Mouse (Mus musculus) WW6 (cell line): Measurements from ENCODE around the gene Adra2c.
A peak's percentile ranks its signal among the peaks of the same experiment; 100 is the strongest.

Experiments used
- DNase-seq: peaks from one replicate; pipeline ENCODE4 v3.0.0-alpha.2; 2013; ENCODE audit warnings: low read depth, low spot score

The Adra2c gene

GRCm38 (mm10) chr5:35278019-35278418 lies at the start of gene Adra2c:
Adra2c (plus strand) TSS chr5:35278319.
- no peak for DNase-seq

- DNase-seq = no peak
These were observed 45.0 kb upstream of the Adra2c start for GRCm38 (mm10) chr5:35233142-35233541.

- no peak for DNase-seq
These were observed 40.4 kb upstream of the Adra2c start for GRCm38 (mm10) chr5:35237757-35238156.

DNA sequence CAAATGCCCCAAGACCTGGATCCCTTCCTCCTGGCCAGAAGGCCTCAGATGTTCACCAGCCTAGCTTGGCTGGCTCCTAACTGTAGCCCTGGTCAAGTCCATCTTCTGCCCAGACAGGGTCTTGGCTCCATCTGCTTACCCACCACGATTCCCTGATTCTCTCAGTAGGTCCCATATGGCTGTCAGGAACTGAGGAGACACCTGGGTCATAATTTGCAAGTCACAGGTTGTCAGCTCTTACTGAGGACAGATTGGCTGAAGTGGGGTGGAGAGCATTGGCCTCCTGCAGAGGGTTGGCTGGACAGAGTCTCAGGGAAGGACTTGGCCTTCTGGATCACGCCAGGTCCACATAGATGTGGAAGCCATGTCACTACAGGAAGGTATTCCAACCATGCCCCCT lies 39.5 kb upstream of the Adra2c start:
- DNase-seq = no peak

DNA sequence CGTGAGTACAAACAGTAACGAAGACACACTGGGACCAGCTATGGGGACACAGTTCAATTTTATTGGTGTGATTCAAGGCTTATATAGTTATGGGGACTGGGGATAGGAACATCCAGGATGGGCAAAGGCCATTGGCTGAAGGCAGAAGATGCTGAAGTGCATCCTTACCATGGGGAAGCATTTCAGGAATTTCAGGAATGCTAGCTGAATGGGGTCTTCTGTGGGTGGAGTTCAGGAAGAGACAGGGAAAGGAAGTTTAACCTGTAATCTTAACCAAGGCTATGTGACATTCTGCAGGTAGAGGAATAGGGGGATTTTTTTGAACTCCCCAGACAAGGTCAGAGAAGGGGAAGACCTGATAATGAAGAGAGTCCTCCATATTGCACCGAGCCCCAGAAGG lies 36.6 kb upstream of the Adra2c start:
- no peak for DNase-seq

- no peak for DNase-seq
These were observed 33.9 kb upstream of the Adra2c start for GRCm38 (mm10) chr5:35244204-35244603.

GRCm38 (mm10) chr5:35245555-35246273 lies 32.4 kb upstream of the Adra2c start:
- DNase-seq = no peak

DNA sequence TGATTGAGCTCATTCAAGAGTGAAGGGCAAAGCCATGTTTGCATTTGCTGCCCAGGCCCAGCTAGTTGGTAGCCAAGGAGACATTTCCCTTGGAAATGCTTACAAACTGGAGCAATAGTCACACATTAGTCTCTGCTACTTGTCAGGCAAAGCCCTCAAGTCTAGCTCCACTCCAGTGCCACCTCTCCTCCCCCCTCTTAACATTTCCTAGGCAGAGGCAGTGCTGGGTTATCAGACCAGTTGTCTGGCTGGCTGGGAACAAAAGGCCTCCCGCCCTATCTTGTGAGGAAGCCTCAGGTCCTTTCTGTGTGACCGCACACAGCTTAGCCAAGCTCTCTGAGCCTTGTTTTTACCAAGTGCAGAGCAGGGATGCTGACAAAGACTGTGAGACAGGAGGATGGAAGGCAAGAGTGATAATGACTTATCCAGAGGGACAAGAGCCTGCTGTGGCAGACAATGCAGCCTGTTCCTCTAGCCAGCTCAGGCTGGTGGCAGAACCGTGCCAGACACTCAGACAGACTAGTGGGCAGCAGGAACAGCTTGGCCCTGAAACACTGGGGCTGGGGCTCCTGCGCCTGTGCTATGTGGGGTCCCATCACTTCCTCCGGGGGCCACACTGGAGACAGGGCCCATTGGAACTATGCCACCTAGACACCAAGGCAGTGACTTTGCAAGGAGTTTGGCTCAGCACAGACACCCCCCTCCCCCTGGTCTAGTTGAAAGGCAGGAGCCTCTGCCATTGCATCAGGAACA lies 23.0 kb upstream of the Adra2c start:
- DNase-seq = no peak

- no peak for DNase-seq
These were observed 14.4 kb upstream of the Adra2c start for GRCm38 (mm10) chr5:35263716-35264115.

DNA sequence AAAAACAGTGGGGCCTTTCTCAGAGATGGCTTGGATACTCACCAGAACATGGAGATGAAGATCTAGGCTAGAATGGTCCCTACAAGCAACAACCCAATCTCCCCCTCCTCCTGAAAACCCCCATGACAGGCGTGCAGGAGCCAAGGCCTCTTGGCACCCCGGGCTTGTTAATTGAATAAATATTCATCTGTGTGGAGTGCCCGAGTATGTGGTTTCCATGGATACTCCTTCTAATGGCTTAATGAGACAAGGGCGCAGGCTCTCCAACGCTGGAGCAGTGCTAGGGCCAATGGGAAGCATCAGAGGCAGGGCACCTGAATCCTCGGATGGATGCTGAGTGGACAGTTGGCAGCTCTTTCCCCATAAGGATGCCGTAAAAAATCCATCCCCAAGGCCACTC lies 10.6 kb upstream of the Adra2c start:
- DNase-seq = no peak

GRCm38 (mm10) chr5:35275356-35275755 lies 2.8 kb upstream of the Adra2c start:
- DNase-seq = no peak

GRCm38 (mm10) chr5:35278741-35279695 lies 899 bp downstream of the Adra2c start:
- peak; percentile 54 for DNase-seq

DNA sequence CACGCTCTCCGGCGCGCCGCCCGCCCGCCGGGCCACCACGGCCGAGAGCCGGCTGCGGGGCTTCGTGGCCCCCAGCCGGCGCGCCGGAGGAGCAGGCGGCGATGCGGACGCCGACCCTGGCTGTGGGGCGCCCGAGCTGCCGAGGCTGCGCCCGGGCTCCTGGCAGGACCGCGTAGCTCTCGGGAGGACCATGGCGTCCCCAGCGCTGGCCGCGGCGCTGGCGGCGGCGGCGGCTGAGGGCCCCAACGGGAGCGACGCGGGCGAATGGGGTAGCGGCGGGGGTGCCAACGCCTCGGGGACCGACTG lies 1.5 kb downstream of the Adra2c start:
- no peak for DNase-seq

GRCm38 (mm10) chr5:35280002-35280782 lies 2.1 kb downstream of the Adra2c start:
- DNase-seq = peak; percentile 38

DNA sequence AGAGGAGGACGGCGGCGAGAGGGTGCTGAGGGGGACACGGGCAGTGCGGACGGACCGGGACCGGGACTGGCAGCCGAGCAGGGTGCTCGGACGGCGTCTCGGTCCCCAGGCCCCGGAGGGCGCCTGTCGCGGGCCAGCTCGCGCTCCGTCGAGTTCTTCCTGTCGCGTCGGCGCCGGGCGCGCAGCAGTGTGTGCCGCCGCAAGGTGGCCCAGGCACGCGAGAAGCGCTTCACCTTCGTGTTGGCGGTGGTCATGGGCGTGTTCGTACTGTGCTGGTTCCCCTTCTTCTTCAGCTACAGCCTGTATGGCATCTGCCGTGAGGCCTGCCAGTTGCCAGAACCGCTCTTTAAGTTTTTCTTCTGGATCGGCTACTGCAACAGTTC lies 2.7 kb downstream of the Adra2c start:
- DNase-seq = peak; percentile 31

GRCm38 (mm10) chr5:35285281-35285680 lies 7.2 kb downstream of the Adra2c start:
- DNase-seq = no peak

DNA sequence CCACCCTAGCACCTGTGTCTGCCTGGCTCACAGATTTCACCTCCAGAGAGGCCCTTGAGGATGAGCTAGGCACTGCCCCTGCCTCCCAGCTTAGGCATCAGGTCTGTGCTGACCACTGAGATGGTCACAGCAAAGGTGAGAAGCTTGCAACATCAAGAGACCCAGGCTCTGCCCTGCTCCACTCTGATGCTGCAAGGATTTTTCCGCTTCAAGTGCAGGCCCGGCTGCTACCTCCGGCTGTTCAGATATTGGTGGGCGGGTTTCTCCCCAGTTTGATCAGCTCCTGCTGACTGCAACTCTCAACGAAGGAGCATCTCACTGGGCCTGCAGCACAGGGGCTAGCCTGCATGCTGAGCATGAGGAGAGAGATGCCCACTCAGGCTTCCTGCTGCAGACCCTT lies 8.1 kb downstream of the Adra2c start:
- DNase-seq = no peak

GRCm38 (mm10) chr5:35299621-35300020 lies 21.5 kb downstream of the Adra2c start:
- DNase-seq = no peak

DNA sequence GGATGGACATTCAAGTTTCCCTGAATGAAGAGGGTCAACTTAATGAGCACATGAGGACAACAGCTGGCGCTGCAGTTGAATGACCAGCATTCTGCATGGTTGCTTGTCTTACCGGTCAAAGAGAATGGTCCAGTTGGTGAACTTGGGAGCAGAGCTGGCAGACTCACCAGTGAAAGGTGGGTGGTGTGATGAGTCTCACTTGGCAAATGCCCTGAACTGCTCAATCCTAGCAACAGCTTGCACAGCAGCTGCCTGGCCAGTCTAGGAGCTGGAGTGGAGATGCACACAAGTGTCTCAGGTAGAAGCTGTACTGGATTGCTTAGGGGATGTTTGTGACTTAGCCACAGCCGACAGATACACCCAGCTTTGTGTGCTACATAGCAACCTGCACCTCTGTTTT lies 26.1 kb downstream of the Adra2c start:
- DNase-seq = no peak

DNA sequence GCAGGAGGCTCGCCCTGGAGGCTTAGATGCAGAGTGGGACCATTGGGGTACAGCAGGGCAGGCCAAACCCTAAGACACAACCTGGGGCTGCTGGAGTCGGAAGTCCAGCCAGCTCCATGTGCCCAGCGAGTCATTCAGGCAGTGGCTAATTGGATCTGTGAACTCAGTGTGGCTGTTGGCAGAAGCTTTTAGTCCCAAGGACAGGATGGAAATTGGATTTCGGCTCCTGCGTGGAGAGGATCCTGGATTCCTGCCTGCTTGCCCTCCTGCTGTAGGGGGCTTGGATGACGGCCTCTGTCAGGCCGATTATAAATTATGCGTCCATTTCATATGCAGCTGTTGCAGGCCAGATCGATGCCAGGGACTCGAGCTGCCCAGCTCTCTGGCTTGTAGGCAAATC lies 27.2 kb downstream of the Adra2c start:
- no peak for DNase-seq

- DNase-seq = no peak
These were observed 28.6 kb downstream of the Adra2c start for GRCm38 (mm10) chr5:35306692-35307091.

DNA sequence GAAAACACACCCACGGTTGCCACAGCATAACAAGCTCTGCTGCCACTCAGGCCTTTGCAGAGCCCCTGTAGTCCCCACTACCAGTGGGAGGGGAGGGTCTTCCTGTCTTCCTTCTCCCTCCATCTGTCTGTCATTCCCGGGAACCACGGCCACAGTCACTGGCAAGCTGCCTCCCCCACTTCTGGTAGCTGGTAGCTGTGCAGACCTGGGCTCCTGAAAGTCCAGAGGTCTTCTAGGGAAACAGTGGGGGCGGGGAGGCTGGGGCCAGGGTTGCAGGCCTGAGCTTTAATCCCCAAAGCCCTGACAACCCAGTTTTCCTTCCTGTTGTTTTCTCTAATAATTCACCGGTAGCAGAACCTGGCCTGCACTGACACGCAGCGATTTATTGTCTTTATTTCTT lies 31.7 kb downstream of the Adra2c start:
- DNase-seq = no peak
